Mouse (Mus musculus): ENCODE results near the gene Zfp558.
A peak's percentile ranks its signal among the peaks of the same experiment; 100 is the strongest.
"Not testable (repeated sequence)": the region's sequence is repeated elsewhere in the genome, so short reads cannot be mapped to it uniquely, and the experiment has no call there.

Zfp558 gene

GRCm38 (mm10) chr9:18478168-18478567 is at the start of gene Zfp558, which contains the start of gene Mbd3l1:
Zfp558 (minus strand) TSS chr9:18478268.
Mbd3l1 (plus strand) TSS chr9:18478359.
- DNase-seq (ENCODE audit: low spot score in 2 of 2), result no peak

GRCm38 (mm10) chr9:18508098-18508497 is 30.0 kb upstream of the Zfp558 start:
- DNase-seq (ENCODE audit: low spot score in 2 of 2), result no peak

GRCm38 (mm10) chr9:18473324-18474128 is 4.5 kb downstream of the Zfp558 start:
- peak; percentile 49 to 50 for DNase-seq (ENCODE audit: low spot score in 2 of 2)

- no peak for DNase-seq (ENCODE audit: low spot score in 2 of 2)
Observed at GRCm38 (mm10) chr9:18468005-18468404, 10.1 kb downstream of the Zfp558 start.

GRCm38 (mm10) chr9:18467350-18467749 is 10.7 kb downstream of the Zfp558 start:
- DNase-seq (ENCODE audit: low spot score in 2 of 2), result no peak

- DNase-seq (ENCODE audit: low spot score in 2 of 2), result no peak
Observed at GRCm38 (mm10) chr9:18456520-18456919, 21.5 kb downstream of the Zfp558 start.

- DNase-seq (ENCODE audit: low spot score in 2 of 2), result no peak
Observed at GRCm38 (mm10) chr9:18431687-18432086, 46.4 kb downstream of the Zfp558 start.

GRCm38 (mm10) chr9:18430354-18430753 is 47.7 kb downstream of the Zfp558 start, which contains the start of gene Mbd3l2:
Mbd3l2 (plus strand) TSS chr9:18430654.
- DNase-seq (ENCODE audit: low spot score in 2 of 2), result no peak

GRCm38 (mm10) chr9:18412371-18412770 is 65.7 kb downstream of the Zfp558 start:
- DNase-seq (ENCODE audit: low spot score in 2 of 2), result not testable (repeated sequence)
